Mouse (Mus musculus) kidney, postnatal 4 days (tissue): ENCODE measurements around the gene Olfr1140.

Experiments
- DNase-seq, 2 experiments: peaks; one replicate each; pipeline ENCODE4 v3.0.0; 2021; ENCODE audit warnings: mixed read lengths in 2 of 2

Olfr1140 gene

DNA sequence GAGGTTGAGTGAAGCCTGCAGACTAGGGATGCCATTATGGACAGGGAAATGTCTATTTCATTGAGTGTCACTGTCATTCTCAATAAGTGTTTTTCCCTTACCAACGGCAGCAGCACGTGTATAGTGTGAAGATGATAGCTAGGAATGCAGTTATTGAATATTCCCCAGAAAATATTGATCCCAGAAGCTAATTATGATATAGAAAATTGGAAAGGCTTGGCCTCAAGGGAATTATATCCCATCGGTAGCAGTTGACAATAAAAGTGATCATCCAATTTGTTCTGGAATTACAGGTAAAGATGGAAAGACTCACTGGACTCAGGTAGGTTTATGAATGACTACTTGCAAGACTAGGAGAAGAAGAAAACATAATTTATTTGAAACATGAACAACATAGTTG is at the start of gene Olfr1140:
TSS of gene Olfr1140 (plus strand) at position 301 of the 400 bp plus-strand sequence.
- DNase-seq: no peak

DNA sequence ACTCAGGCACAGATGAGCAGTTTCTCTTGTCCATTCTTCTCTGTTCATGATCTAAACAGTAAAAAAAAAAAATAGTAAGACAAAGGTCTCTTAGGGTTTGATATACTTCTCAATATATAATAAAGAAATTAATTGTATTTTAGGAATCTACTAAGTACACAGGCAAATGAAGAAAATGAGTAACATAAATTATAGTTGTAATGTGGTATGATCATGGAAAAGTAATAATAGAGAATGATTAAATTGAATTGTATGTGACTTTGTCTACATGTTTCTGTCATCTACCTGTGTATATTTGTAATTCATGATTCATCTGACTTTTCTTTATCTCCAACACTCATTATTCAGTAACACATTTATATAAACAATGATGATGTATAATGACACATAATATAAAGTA is 49.7 kb upstream of the Olfr1140 start, which contains the start of gene Olfr1136:
TSS of gene Olfr1136 (minus strand) at position 101 of the 400 bp plus-strand sequence.
- no peak for DNase-seq

DNA sequence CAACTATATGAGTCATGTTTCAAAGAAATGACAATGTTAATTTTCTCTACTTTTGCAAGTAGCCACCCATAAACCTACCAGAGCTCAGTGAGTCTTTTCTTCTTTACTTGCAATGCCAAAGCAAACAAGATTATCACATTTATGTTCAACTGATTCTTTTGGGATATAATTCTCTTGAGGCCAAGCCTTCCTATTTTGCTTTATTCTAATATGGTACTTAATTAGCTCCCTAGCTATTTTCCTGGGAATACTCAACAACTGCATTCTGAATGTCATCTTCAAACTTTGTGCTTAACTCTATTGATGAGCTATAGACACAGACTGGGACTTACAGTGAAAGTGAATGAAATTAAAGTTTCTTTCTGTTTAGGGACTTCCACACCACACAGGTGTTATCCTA is 30.5 kb upstream of the Olfr1140 start, which contains the start of gene Olfr1137:
TSS of gene Olfr1137 (minus strand) at position 101 of the 400 bp plus-strand sequence.
- no peak for DNase-seq

DNA sequence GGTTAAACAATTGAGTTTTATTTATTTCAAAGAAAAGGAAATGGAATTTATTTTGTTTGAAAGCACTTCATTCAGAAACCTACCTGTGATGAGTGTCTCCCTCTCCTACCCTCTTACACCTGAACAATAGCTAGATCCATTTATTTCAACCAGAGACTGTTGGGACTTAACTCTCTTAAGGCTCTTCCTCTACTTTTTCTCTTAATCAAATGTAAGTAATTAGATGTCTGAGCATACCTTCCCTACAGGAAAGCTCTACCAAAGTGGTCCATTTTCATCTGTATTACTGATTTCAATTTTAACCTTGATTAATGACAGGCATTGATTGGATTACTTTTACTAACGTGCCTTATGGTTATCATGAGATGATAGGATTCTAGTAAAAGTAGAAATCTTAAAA is 3.7 kb upstream of the Olfr1140 start, which contains the start of gene Olfr1138:
TSS of gene Olfr1138 (minus strand) at position 101 of the 400 bp plus-strand sequence.
- DNase-seq: no peak

DNA sequence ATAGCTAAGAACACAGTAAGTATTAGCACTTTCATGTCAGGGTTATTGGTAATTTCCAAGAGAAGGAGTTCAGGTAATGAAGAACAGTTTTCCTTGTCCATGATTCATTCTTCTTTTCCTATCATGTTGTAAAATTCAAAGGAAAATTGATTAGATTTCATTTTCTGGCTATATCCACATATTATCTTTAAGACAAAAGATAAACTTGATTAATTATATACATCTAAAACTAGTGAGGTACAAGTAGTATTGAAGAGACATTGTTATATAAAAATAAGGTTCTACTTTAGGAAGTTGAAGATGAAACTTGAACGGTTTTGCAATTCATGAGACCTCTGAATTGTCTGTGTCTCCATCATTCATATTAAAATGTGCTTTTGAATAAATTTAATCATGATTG is 10.3 kb downstream of the Olfr1140 start, which contains the start of gene Olfr1141:
TSS of gene Olfr1141 (minus strand) at position 101 of the 400 bp plus-strand sequence.
- DNase-seq: no peak

DNA sequence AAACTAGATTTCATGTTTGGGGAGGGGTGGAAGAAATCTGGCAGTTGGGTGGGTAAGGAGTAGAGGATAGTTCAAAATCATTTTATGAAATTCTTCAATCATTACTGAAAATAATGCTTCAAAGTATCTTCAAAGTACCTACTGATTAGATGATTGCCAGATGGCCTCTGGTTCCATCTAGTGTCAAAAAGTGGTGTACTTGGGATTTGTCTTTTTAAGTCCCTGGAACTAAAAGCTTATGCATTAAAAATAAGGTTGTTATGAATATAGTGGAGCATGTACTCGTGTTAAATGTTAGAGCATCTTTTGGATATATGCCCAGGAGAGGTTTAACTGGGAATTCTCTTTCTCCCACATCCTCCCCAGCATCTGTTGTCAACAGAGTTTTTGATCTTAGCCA is 32.6 kb downstream of the Olfr1140 start:
- DNase-seq: no peak

DNA sequence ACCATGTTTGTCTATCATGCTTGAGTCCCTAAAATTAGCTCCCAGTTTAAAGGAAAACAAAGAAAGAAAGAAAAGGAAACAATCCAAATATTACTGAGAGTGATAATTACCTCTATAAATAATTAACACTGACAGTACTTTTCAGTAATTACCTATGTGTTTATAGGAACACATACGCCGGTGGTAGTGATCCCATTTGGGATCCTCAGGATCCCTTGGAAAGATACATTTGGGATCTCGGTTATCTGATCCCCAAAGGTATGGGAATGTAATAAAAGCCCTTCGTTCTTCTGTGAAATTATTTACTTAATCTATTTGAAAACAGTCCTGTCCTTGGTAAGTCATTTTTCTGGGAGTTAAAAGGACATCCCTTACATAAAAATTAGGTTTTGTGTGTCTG is 35.6 kb downstream of the Olfr1140 start, which contains the start of gene Olfr152:
TSS of gene Olfr152 (plus strand) at position 301 of the 400 bp plus-strand sequence.
- no peak for DNase-seq
